Mouse (Mus musculus) midbrain, postnatal 0 days (tissue): ENCODE data around the gene Lcorl. TPM values are rescaled to one million over a fixed set of nuclear protein-coding genes. Genes with fewer than 3 reads are reported as not detected.

Experiments used
- ATAC-seq: fragments of 200-750 bp; cut with Nextera tagmentation; 2 replicates; pipeline ENCODE4 v1.8.0; 2017; ENCODE audit warnings: moderate number of reproducible peaks, mild to moderate bottlenecking, moderate TSS enrichment, moderate library complexity; ENCODE audit not compliant: low FRiP score
- DNase-seq: peaks from one replicate; pipeline ENCODE4 v3.0.0-alpha.2; 2015; ENCODE audit warnings: low spot score
- H3K27ac ChIP-seq: fragments of 300-500 bp; sonication (generic); 2 replicates; pipeline ENCODE4 v1.5.1; 2014; ENCODE audit warnings: low read depth, mild to moderate bottlenecking, low read length, mixed read lengths
- H3K27me3 ChIP-seq: fragments of 300-500 bp; sonication (generic); 2 replicates; pipeline ENCODE4 v1.6.1; 2014; ENCODE audit warnings: low read length, control low read depth, mixed read lengths; ENCODE audit not compliant: insufficient read depth
- H3K36me3 ChIP-seq: fragments of 300-500 bp; sonication (generic); 2 replicates; pipeline ENCODE4 v1.6.1; 2014; ENCODE audit warnings: low read length, control low read depth, mixed read lengths; ENCODE audit not compliant: insufficient read depth
- H3K4me1 ChIP-seq: fragments of 300-500 bp; sonication (generic); 2 replicates; pipeline ENCODE4 v1.6.1; 2014; ENCODE audit warnings: mild to moderate bottlenecking, control low read depth, antibody characterized with exemption, low read length, mixed read lengths; ENCODE audit not compliant: insufficient read depth
- H3K4me2 ChIP-seq: fragments of 300-500 bp; sonication (generic); 2 replicates; pipeline ENCODE4 v1.6.1; 2014; ENCODE audit warnings: low read depth, mild to moderate bottlenecking, low read length, mixed read lengths; ENCODE audit not compliant: poor library complexity, severe bottlenecking
- H3K4me3 ChIP-seq: fragments of 300-500 bp; sonication (generic); 2 replicates; pipeline ENCODE4 v1.5.1; 2014; ENCODE audit warnings: low read depth, mild to moderate bottlenecking, low read length, moderate library complexity
- H3K9ac ChIP-seq: fragments of 300-500 bp; sonication (generic); replicated peaks from 2 replicates; pipeline ENCODE4 v1.6.1; 2014; ENCODE audit warnings: mild to moderate bottlenecking, low read length, moderate library complexity, mixed read lengths; ENCODE audit not compliant: poor library complexity, severe bottlenecking
- H3K9me3 ChIP-seq: fragments of 300-500 bp; sonication (generic); 2 replicates; pipeline ENCODE4 v1.6.1; 2016; ENCODE audit warnings: low read length, control low read depth
- CTCF ChIP-seq: IDR thresholded peaks from 2 replicates; pipeline ENCODE4 v1.5.1; 2016; ENCODE audit warnings: antibody characterized with exemption, mild to moderate bottlenecking
- WGBS: fragments of 180-500 bp; shearing (Covaris S2); extraction: QIAGEN DNeasy Blood & Tissue Kit; methylation state at CpG from one replicate; pipeline ENCODE4 v1.1.7; 2014; 5-methylcytosine and 5-hydroxymethylcytosine counted together
- polyA plus RNA-seq: library from polyadenylated mRNA; unstranded; fragments of >200 nt; fragmentation: Nextera tagmentation; extraction: Ambion mirVana; gene quantifications from 2 replicates; pipeline ENCODE4 v1.2.1, GENCODE M21; 2015
- total RNA-seq: library from RNA; depleted of rRNA; stranded (reverse); fragments of >200 nt; gene quantifications from 2 replicates; pipeline ENCODE4 v1.2.3, GENCODE M21; 2014

Gene Lcorl
- total and polyA plus RNA-seq, 2 experiments from 2014 or later, result 43.2 to 65.2 TPM

DNA sequence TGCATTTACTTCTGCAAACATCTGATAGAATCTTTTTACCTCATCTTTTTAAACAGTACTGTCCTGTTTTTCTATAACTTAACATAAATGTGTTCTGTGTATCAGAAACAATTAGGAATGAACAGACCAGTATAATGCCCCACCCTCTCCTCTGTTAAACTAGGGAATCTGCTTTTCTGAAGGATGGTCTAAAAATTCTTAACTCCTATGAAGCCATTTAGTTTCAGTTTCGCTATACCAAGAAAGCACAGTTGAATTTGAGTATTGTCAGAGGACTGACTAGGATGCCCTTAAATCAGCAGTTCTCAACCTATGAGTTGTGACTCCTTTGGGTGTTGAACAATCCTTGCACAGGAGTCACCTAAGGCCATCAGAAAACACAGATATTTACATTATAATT, 182.4 kb downstream of the Lcorl start:
- no peaks in the 10 kb centered on the region for H3K36me3 ChIP-seq
- no peaks in the 10 kb centered on the region for H3K27me3 ChIP-seq
- H3K9me3 ChIP-seq, result no peaks in the 10 kb centered on the region
- H3K4me1 ChIP-seq, result no peaks in the 10 kb centered on the region
- DNase-seq (no peak), ATAC-seq (no peak)
- TF ChIP-seq CTCF, result no peak
- no peak overlapping the region for H3K4me2 ChIP-seq
- H3K4me3 ChIP-seq, result no peak overlapping the region
- no peak overlapping the region for H3K27ac ChIP-seq
- WGBS, result 96% methylated on average over 1 of the region's 1 CpGs
- no peak overlapping the region for H3K9ac ChIP-seq

DNA sequence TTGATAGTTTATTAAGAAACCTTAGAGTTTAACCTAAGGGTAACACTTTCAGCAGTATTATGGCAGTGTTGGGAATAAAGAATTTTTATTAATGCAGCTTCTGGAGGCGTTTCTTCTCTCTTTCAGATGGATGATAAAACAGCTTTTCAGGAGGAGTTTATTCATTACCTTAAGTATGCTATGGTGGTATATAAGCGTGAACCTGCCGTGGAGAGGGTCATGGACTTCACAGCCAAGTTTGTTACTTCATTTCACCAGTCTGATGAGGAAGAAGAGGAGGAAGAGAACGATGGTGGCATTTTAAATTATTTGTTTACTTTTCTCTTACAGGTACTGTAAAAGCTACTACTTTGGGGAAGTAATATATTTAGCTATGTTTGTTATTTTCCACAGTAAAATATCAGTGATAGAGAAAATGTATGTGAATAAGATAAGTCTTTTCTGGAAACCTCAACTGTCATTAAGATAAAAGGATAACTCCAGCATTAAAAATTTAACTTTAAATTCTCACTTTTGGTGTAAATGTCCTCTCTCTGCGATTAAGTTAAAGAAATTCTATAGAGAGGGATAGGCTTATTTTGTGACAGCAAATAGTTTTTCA, 186.4 kb downstream of the Lcorl start:
- ATAC-seq (no peak), DNase-seq (no peak)
- H3K36me3 ChIP-seq, result no peaks in the 10 kb centered on the region
- no peak overlapping the region for H3K4me2 ChIP-seq
- H3K4me1 ChIP-seq, result no peaks in the 10 kb centered on the region
- H3K27me3 ChIP-seq, result no peaks in the 10 kb centered on the region
- no peaks in the 10 kb centered on the region for H3K9me3 ChIP-seq
- no peak overlapping the region for H3K27ac ChIP-seq
- TF ChIP-seq CTCF, result no peak
- WGBS, result 52% methylated on average over 5 of the region's 5 CpGs
- H3K9ac ChIP-seq, result no peak overlapping the region
- H3K4me3 ChIP-seq, result no peak overlapping the region

DNA sequence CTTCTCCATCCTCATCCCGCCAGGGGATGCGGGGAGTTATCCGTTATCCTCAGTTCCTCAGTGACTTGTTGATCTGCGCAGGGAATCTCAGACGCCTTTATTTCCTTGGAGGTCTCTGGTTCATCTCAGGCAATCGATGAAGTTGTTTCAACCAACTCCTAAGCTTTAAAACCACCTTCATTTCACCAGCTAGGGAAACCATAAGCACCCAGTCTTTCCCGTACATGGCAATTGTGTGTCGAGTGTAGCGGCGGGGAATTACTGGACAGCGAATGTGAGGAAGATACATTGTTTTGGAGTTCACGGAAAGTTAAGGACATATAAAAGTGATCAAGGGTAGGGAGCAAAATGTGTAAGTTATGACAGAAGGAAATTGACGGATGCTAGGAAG, 187.1 kb downstream of the Lcorl start:
- Histone ChIP-seq H3K27me3 (no peaks in the 10 kb centered on the region), H3K9ac (peak overlapping the region; percentile 52), H3K36me3 (no peaks in the 10 kb centered on the region), H3K27ac (no peak overlapping the region), H3K9me3 (no peaks in the 10 kb centered on the region), H3K4me3 (peak overlapping the region; percentile 83), H3K4me1 (no peaks in the 10 kb centered on the region), H3K4me2 (peak overlapping the region; percentile 100)
- no peak for TF ChIP-seq CTCF
- WGBS, result 0% methylated on average over 13 of the region's 13 CpGs
- ATAC-seq (no peak), DNase-seq (no peak)

DNA sequence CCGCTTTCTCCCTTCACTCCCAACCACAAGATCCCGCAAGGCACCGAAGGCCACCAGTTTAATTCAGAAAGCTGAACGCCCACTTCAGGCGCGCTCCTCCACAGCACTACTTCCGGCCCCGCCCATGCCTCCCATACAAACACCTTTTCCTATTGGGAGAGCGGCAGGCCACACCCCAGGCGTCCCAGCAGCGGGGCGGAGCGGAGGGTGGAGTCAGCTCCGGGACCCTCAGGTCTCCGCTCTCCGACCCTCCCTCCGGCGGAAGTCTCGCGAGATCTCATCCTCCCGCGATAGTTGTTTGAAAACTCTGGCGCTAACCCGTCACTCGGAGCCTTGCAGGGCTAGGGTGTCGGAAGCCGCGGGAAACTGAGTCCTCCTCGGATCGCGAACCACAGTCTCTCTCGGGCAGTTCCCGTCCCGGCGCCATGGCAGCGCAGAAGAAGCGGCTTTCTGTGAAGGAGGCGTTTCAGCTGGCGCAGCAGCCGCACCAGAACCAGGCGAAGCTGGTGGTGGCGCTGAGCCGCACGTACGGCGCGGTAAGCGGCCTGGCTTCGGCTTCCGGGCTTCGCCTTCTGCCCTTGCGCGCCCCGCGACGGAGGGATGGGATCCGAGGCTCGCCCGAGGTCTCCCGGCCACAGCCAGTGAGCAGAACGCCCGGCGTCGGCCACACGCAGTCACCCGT, 187.7 kb downstream of the Lcorl start, which contains the start of gene Ncapg:
Gene Ncapg, plus strand, starts transcription at position 322 of the 682 bp plus-strand sequence.
- Histone ChIP-seq H3K4me1 (no peaks in the 10 kb centered on the region), H3K4me2 (peak within 1 kb of the TSS; percentile 100), H3K4me3 (peak within 1 kb of the TSS; percentile 83), H3K27me3 (no peaks in the 10 kb centered on the region), H3K27ac (0 out of 2 replicates have a peak within 1 kb of the TSS, but pooled peaks have one; percentile 62), H3K9me3 (no peaks in the 10 kb centered on the region), H3K9ac (peak within 1 kb of the TSS; percentile 74), H3K36me3 (no peaks in the 10 kb centered on the region)
- ATAC-seq (peak; percentile 100), DNase-seq (peak; percentile 98)
- peak; percentile 15; the same call in 1 of the 2 replicates for TF ChIP-seq CTCF
- under 1% methylated on average over 66 of the region's 66 CpGs for WGBS

DNA sequence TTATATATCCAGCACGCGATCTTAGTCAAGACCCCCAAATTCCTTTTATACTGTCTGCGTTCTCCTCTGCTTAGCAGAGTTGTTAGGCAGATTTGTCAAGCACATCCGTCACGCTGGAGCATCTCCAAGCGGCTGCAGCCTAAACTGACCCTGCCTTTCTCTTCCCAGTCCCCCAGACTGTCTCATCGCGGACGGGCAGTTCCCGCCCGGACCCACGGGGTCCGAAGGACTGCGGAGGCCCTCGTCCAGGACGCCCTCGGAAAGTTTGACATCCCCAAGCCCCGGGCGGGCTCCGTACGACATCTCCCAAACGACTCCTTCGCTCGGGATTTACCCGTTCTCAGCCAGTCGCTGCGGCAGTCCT, 188.2 kb downstream of the Lcorl start:
- Histone ChIP-seq H3K27ac (0 out of 2 replicates have a peak overlapping the region, but pooled peaks have one; percentile 62), H3K4me2 (peak overlapping the region; percentile 100), H3K4me3 (peak overlapping the region; percentile 83), H3K27me3 (no peaks in the 10 kb centered on the region), H3K36me3 (no peaks in the 10 kb centered on the region), H3K9me3 (no peaks in the 10 kb centered on the region), H3K9ac (peak overlapping the region; percentile 74), H3K4me1 (no peaks in the 10 kb centered on the region)
- ATAC-seq (peak; percentile 74), DNase-seq (peak; percentile 21)
- TF ChIP-seq CTCF, result no peak
- under 1% methylated on average over 27 of the region's 27 CpGs for WGBS

DNA sequence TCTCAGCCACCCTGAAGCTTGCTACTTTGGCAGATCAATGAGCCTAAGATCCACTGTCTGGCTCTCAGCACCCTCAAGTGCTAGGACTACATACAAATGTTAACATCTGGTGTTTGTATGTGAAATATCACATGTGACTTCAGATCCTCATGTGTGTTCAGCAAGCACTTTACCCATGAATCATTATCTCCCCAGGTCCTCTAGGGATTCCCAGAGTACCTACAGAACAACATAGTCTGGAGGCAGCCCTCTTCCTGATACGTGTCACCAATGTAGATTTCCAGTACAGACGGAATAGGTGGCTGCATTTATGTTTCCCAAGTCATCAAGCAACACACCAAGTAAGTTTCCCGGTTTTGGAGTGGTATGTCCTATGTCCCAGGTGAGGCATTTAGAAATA, 188.6 kb downstream of the Lcorl start:
- Histone ChIP-seq H3K36me3 (no peaks in the 10 kb centered on the region), H3K9me3 (no peaks in the 10 kb centered on the region), H3K9ac (peak overlapping the region; percentile 74; the same call in 1 of the 2 replicates), H3K27ac (no peak overlapping the region), H3K27me3 (no peaks in the 10 kb centered on the region), H3K4me3 (peak overlapping the region; percentile 83), H3K4me2 (peak overlapping the region; percentile 100), H3K4me1 (no peaks in the 10 kb centered on the region)
- TF ChIP-seq CTCF, result no peak
- DNase-seq, result peak; percentile 1
- 1% methylated on average over 3 of the region's 3 CpGs for WGBS
- peak; percentile 7; the same call in 1 of the 2 replicates for ATAC-seq
